Mouse (Mus musculus) limb, embryonic 15.5 days (tissue): Measurements from ENCODE around the gene Serpina1b. TPM values are rescaled to one million over a fixed set of nuclear protein-coding genes. Genes with fewer than 3 reads are reported as not detected.
"Not testable (repeated sequence)": the region's sequence is repeated elsewhere in the genome, so short reads cannot be mapped to it uniquely, and the experiment has no call there.

Experiments
- ATAC-seq: fragments of 200-750 bp; cut with Nextera tagmentation; 2 replicates; pipeline ENCODE4 v1.8.0; 2017; ENCODE audit warnings: low read depth, moderate TSS enrichment; ENCODE audit not compliant: insufficient number of reproducible peaks, low FRiP score, low TSS enrichment
- H3K27ac ChIP-seq: fragments of 300-500 bp; sonication (generic); 2 replicates; pipeline ENCODE4 v1.5.1; 2015; ENCODE audit warnings: moderate library complexity, mild to moderate bottlenecking, inconsistent platforms
- H3K27me3 ChIP-seq: fragments of 300-500 bp; sonication (generic); 2 replicates; pipeline ENCODE4 v1.6.1; 2015; ENCODE audit warnings: inconsistent platforms
- H3K36me3 ChIP-seq: fragments of 300-500 bp; sonication (generic); 2 replicates; pipeline ENCODE4 v1.6.1; 2015; ENCODE audit warnings: inconsistent platforms
- H3K4me1 ChIP-seq: fragments of 300-500 bp; sonication (generic); 2 replicates; pipeline ENCODE4 v1.6.1; 2015; ENCODE audit warnings: inconsistent platforms
- H3K4me2 ChIP-seq: fragments of 300-500 bp; sonication (generic); 2 replicates; pipeline ENCODE4 v1.6.1; 2015; ENCODE audit warnings: mild to moderate bottlenecking, inconsistent platforms
- H3K4me3 ChIP-seq: fragments of 300-500 bp; sonication (generic); 2 replicates; pipeline ENCODE4 v1.5.1; 2015; ENCODE audit warnings: mild to moderate bottlenecking, inconsistent platforms
- H3K9ac ChIP-seq: fragments of 300-500 bp; sonication (generic); 2 replicates; pipeline ENCODE4 v1.6.1; 2015; ENCODE audit warnings: inconsistent platforms
- H3K9me3 ChIP-seq: fragments of 300-500 bp; sonication (generic); 2 replicates; pipeline ENCODE4 v1.6.1; 2016; ENCODE audit warnings: inconsistent platforms
- WGBS: fragments of 180-500 bp; shearing (Covaris S2); methylation state at CpG from one replicate; pipeline ENCODE4 v1.1.7; 2015; 5-methylcytosine and 5-hydroxymethylcytosine counted together
- polyA plus RNA-seq: library from polyadenylated mRNA; unstranded; fragments of >200 nt; fragmentation: Nextera tagmentation; extraction: Ambion mirVana; gene quantifications from 2 replicates; pipeline ENCODE4 v1.2.1, GENCODE M21; 2015

Gene Serpina1b
- polyA plus RNA-seq, result 0.56 and 1.8 TPM in 2 replicates

DNA sequence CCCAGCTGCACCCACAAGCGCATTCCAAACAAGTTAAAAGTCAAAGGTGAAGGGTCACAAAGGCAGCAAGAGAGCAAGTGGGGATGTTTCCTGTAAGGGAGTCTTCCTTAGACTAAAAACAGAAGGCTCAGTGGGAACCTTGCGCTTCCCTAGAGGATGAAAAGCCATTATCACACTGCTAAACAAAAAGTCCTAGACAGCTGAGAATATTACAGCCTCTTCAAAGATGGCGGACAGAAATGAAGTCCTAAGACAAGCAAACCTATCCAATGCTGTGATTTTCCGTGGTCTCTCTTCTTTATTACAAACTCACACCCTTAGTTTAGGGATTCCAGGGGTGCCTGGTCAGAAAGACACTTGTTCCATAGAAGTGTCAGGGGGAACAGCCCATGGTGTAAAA lies at the start of gene Serpina1b:
TSS of gene Serpina1b (minus strand) at position 101 of the 400 bp plus-strand sequence.
- ATAC-seq, H3K9me3 ChIP-seq: not testable (repeated sequence)
- WGBS, result 82% methylated on average over 4 of the region's 4 CpGs

GRCm38 (mm10) chr12:103866873-103867272 lies 36.7 kb upstream of the Serpina1b start:
- H3K4me1 ChIP-seq, ATAC-seq, H3K4me2 ChIP-seq, H3K27me3 ChIP-seq, H3K36me3 ChIP-seq, H3K9ac ChIP-seq, H3K9me3 ChIP-seq, H3K4me3 ChIP-seq, H3K27ac ChIP-seq: not testable (repeated sequence)
- WGBS, result 89% methylated on average over 1 of the region's 1 CpGs

More for the DNA sequence above, at the start of gene Serpina1b:
- not testable (repeated sequence) for H3K27me3 ChIP-seq, H3K4me1 ChIP-seq, H3K36me3 ChIP-seq, H3K27ac ChIP-seq, H3K9ac ChIP-seq, H3K4me3 ChIP-seq, H3K4me2 ChIP-seq

GRCm38 (mm10) chr12:103863101-103863974 lies 33.2 kb upstream of the Serpina1b start, which contains the start of gene Serpina1a:
TSS of gene Serpina1a (minus strand) at chr12:103863562.
- H3K27me3 ChIP-seq, H3K36me3 ChIP-seq, H3K27ac ChIP-seq, H3K9me3 ChIP-seq, H3K9ac ChIP-seq, H3K4me3 ChIP-seq, H3K4me1 ChIP-seq, ATAC-seq, H3K4me2 ChIP-seq: not testable (repeated sequence)
- WGBS, result 81% methylated on average over 9 of the region's 9 CpGs

GRCm38 (mm10) chr12:103860976-103861375 lies 30.8 kb upstream of the Serpina1b start:
- Histone ChIP-seq H3K36me3 (no peaks in the 10 kb centered on the region), H3K9me3 (no peaks in the 10 kb centered on the region), H3K27me3 (no peaks in the 10 kb centered on the region), H3K9ac (no peak overlapping the region), H3K4me3 (no peak overlapping the region), H3K4me2 (no peak overlapping the region), H3K27ac (no peak overlapping the region), H3K4me1 (no peaks in the 10 kb centered on the region)
- WGBS, result 65% methylated on average over 3 of the region's 3 CpGs
- no peak for ATAC-seq

GRCm38 (mm10) chr12:103860571-103860970 lies 30.4 kb upstream of the Serpina1b start:
- H3K4me1 ChIP-seq, H3K9me3 ChIP-seq, H3K4me2 ChIP-seq, H3K9ac ChIP-seq, ATAC-seq, H3K36me3 ChIP-seq, H3K4me3 ChIP-seq, H3K27me3 ChIP-seq, H3K27ac ChIP-seq: not testable (repeated sequence)
- 84% methylated on average over 3 of the region's 4 CpGs for WGBS

DNA sequence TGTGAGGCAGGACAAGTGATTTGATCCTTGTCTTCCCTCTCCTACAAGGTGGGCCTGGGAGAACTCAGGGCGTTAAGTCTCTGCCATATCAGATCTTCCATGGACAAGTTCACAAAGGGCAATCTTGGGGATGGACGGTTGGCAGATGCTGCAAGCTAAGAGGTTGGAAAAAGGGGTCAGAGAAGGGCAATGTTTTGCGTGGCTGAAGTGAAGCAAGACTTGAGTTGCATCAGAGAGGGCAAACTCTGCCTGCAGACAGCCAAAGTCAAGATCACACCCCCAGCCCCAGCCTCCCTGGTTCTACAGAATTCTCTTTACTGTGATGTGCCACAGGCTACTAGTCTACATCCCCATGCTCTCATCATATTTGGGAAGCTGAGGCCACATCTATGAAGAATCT lies 29.4 kb upstream of the Serpina1b start:
- not testable (repeated sequence) for H3K4me1 ChIP-seq, H3K9ac ChIP-seq, H3K9me3 ChIP-seq, H3K27me3 ChIP-seq, ATAC-seq, H3K27ac ChIP-seq, H3K4me2 ChIP-seq, H3K4me3 ChIP-seq, H3K36me3 ChIP-seq
- 73% methylated on average over 3 of the region's 3 CpGs for WGBS

- ATAC-seq, H3K36me3 ChIP-seq, H3K9ac ChIP-seq, H3K4me2 ChIP-seq, H3K4me1 ChIP-seq, H3K9me3 ChIP-seq, H3K27me3 ChIP-seq, H3K4me3 ChIP-seq, H3K27ac ChIP-seq: not testable (repeated sequence)
- WGBS, result 80% methylated on average over 2 of the region's 2 CpGs
These were observed 22.9 kb upstream of the Serpina1b start for GRCm38 (mm10) chr12:103853032-103853431.

- ATAC-seq, H3K4me2 ChIP-seq, H3K4me1 ChIP-seq, H3K9me3 ChIP-seq, H3K27ac ChIP-seq, H3K27me3 ChIP-seq, H3K9ac ChIP-seq, H3K4me3 ChIP-seq, H3K36me3 ChIP-seq: not testable (repeated sequence)
- WGBS, result 87% methylated on average over 6 of the region's 6 CpGs
These were observed 2.4 kb downstream of the Serpina1b start for GRCm38 (mm10) chr12:103827661-103828372.

DNA sequence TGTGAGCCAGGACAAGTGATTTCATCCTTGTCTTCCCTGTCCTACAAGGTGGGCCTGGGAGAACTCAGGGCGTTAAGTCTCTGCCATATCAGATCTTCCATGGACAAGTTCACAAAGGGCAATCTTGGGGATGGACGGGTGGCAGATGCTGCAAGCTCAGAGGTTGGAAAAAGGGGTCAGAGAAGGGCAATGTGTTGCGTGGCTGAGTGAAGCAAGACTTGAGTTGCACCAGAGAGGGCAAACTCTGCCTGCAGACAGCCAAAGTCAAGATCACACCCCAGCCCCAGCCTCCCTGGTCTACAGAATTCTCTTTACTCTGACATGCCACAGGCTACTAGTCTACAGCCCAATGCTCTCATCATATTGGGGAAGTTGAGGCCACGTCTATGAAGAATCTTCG lies 6.3 kb downstream of the Serpina1b start:
- H3K27me3 ChIP-seq, H3K9me3 ChIP-seq, H3K4me3 ChIP-seq, H3K27ac ChIP-seq, H3K36me3 ChIP-seq, H3K4me2 ChIP-seq, H3K4me1 ChIP-seq, ATAC-seq, H3K9ac ChIP-seq: not testable (repeated sequence)
- 77% methylated on average over 5 of the region's 5 CpGs for WGBS

GRCm38 (mm10) chr12:103773246-103773851 lies 56.8 kb downstream of the Serpina1b start, which contains the start of gene Serpina1d:
TSS of gene Serpina1d (minus strand) at chr12:103773592.
- not testable (repeated sequence) for ATAC-seq, H3K27ac ChIP-seq, H3K4me3 ChIP-seq, H3K4me2 ChIP-seq, H3K9me3 ChIP-seq, H3K9ac ChIP-seq, H3K36me3 ChIP-seq, H3K27me3 ChIP-seq, H3K4me1 ChIP-seq
- WGBS, result 81% methylated on average over 6 of the region's 6 CpGs

DNA sequence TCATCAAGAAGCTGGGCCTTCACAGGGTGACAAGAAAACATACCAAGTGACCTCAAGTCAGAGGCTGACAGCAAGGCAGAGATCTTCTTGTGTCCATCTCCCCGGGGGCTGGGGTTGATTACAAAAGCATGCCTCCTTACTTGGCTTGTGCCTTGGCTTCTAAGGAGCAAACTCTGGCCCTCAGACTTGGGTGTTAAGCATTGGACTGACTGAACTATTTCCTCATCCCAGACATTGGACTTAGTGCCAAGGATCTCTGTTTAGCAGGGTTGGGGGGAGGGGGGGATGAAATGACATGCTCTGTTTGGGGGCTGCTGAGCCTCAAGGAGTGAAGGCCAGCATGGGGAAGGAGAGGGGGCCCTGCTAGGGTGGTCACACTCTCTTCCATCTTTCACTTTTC lies 59.6 kb downstream of the Serpina1b start:
- not testable (repeated sequence) for H3K36me3 ChIP-seq, H3K4me2 ChIP-seq, H3K27me3 ChIP-seq, H3K9me3 ChIP-seq, H3K27ac ChIP-seq, H3K4me1 ChIP-seq, ATAC-seq, H3K9ac ChIP-seq, H3K4me3 ChIP-seq
- 67% methylated on average over 1 of the region's 1 CpGs for WGBS

- not testable (repeated sequence) for H3K4me3 ChIP-seq, H3K27me3 ChIP-seq, H3K4me1 ChIP-seq, H3K27ac ChIP-seq, H3K9ac ChIP-seq, ATAC-seq, H3K9me3 ChIP-seq, H3K4me2 ChIP-seq, H3K36me3 ChIP-seq
- WGBS, result 85% methylated on average over 3 of the region's 3 CpGs
These were observed 67.1 kb downstream of the Serpina1b start for GRCm38 (mm10) chr12:103763083-103763482.
